Mouse (Mus musculus): Measurements from ENCODE around the gene Skor1.

- TF ChIP-seq CTCF (IDR thresholded peaks at IDR 0.05; ENCODE audit: insufficient read depth, low read length) (no peak), POLR2A (IDR thresholded peaks at IDR 0.05; ENCODE audit: borderline replicate concordance, extremely low read depth, low read depth, low read length) (no peak)
These were observed 15.0 kb upstream of the Skor1 start for GRCm38 (mm10) chr9:63163756-63164155.
